Mouse (Mus musculus) spleen, adult 2 months (tissue): Measurements from ENCODE around the gene Col18a1.

Experiments
- CTCF ChIP-seq: fragments of 200-500 bp; IDR thresholded peaks from 2 replicates; pipeline ENCODE4 v1.5.1; 2011; ENCODE audit warnings: mild to moderate bottlenecking, inconsistent platforms; ENCODE audit not compliant: insufficient read depth, insufficient read length, insufficient replicate concordance; ENCODE audit errors: extremely low read depth
- POLR2A ChIP-seq: fragments of 200-500 bp; IDR thresholded peaks from 2 replicates; pipeline ENCODE4 v1.6.1; 2011; ENCODE audit warnings: low read depth, low read length, inconsistent platforms

DNA sequence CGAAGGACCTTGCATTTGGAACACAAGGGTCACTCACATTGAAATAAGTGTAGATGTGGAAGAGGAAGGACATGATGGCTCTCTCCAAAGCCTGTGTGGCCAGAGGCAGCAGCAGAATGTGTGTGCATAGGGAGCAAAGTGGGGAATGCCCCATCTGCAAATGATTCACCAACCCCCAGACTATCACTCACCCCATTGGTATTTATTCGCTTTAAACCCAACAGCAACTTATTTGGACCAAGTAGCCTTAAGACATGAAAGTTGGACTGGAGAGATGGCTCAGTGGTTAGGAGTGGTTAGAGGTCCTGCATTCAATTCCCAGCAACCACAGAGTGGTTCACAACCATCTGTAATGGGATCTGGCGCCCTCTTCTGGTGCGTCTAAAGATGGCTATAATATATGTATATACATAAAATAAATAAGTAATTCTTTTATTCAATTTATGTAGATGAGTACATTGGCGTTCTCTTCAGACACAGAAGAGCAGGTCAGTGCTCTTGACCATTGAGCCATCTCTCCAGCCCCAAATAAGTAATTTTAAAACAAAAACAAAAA lies 31.0 kb downstream of the Col18a1 start:
- TF ChIP-seq POLR2A, result no peak
- TF ChIP-seq CTCF, result no peak
